Mouse (Mus musculus): ENCODE data around the gene Crtc2.

- TF ChIP-seq POLR2A (IDR thresholded peaks at IDR 0.05; ENCODE audit: insufficient read depth, low read depth, low read length) (no peak), CTCF (IDR thresholded peaks at IDR 0.05; ENCODE audit: insufficient read depth, low read depth, low read length) (no peak)
Observed at GRCm38 (mm10) chr3:90313367-90313766, 59.4 kb downstream of the Crtc2 start.
